Mouse (Mus musculus): ENCODE data around the gene Lin7c.

GRCm38 (mm10) chr2:109912766-109913165 is 22.1 kb downstream of the Lin7c start:
- no peak for TF ChIP-seq POLR2A (IDR thresholded peaks at IDR 0.05; ENCODE audit: control insufficient read depth, extremely low read depth, insufficient read depth, low read length, poor library complexity)
- no peak for TF ChIP-seq CTCF (IDR thresholded peaks at IDR 0.05; ENCODE audit: borderline replicate concordance, control insufficient read depth, extremely low read depth, insufficient read depth, low read length, poor library complexity)
